Comparison of ENCODE assay signal across 15 mouse cellular contexts in the genomic region with DNA sequence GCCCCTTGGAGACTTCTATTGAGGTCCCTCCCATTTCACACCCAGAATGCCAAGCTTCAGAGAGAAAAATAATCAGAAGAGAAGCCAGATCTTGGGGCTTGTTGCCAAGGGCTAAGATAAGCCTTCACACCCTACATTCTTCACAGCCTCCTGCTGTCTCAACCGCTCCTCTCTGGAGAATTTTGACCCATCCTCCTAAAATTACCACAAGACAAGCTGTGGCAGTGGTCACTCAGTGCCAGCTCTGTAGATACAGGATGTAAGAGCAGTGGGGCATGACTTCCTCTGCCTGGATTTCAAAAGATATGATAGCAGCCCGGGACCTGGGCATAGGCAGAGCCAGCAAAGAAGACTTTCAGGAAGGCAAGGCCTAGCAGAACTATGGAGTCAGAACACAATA. TPM values are rescaled to one million over a fixed set of nuclear protein-coding genes. Genes with fewer than 3 reads are reported as not detected.
A peak's percentile ranks its signal among the peaks of the same experiment; 100 is the strongest.
DNase-seq lines count a peak whose midpoint lies in the region; ATAC-seq and TF ChIP-seq lines count a peak whose summit lies in the region.
"Had no signal": no experiment of that assay in that cellular context is flagged by ENCODE, and none has a peak within 500 bp of the region (broad histone marks: within the 10 kb centered on the region; RNA-seq: fewer than 3 reads in every experiment).

No protein-coding gene starts in this region.

- no peaks in the 10 kb centered on the region for H3K27me3 ChIP-seq in intestine, embryonic 14.5 days (replicated peaks; ENCODE audit: control insufficient read depth, insufficient read depth, low read length)
- H3K27me3 ChIP-seq in intestine, embryonic 16.5 days (replicated peaks; ENCODE audit: control insufficient read depth, insufficient read depth, low read length) = no peaks in the 10 kb centered on the region
- no peaks in the 10 kb centered on the region for H3K27me3 ChIP-seq in hindbrain, postnatal 0 days (ENCODE audit: insufficient read depth, low read length)
- H3K27me3 ChIP-seq: heart, embryonic 13.5 days; neural tube, embryonic 12.5 days had no signal

- H3K9me3 ChIP-seq in intestine, embryonic 14.5 days (ENCODE audit: control insufficient read depth, low read length) = no peaks in the 10 kb centered on the region
- H3K9me3 ChIP-seq in intestine, embryonic 16.5 days (ENCODE audit: control insufficient read depth, low read length) = no peaks in the 10 kb centered on the region
- H3K9me3 ChIP-seq in hindbrain, postnatal 0 days (ENCODE audit: low read length) = no peaks in the 10 kb centered on the region
- H3K9me3 ChIP-seq: G1E; heart, embryonic 13.5 days; neural tube, embryonic 12.5 days had no signal

- H3K9ac ChIP-seq in intestine, embryonic 14.5 days (ENCODE audit: low read length) = no peak overlapping the region
- no peak overlapping the region; the same call in 1 of the 2 replicates for H3K9ac ChIP-seq in intestine, embryonic 16.5 days (ENCODE audit: low read depth, low read length)
- H3K9ac ChIP-seq in hindbrain, postnatal 0 days (replicated peaks; ENCODE audit: low read length) = no peak overlapping the region
- H3K9ac ChIP-seq: heart, embryonic 13.5 days; neural tube, embryonic 12.5 days had no signal

- peak; percentile 31 for DNase-seq in intestine, embryonic 14.5 days (ENCODE audit: low spot score)
- DNase-seq in right cerebral cortex, postnatal 10 days (ENCODE audit: low spot score in 2 of 2) = peak; percentile 22 to 35
- no peak for DNase-seq in right cerebral cortex, postnatal 4 days
- DNase-seq in cerebellum, postnatal 36 days = peak; percentile 14 to 46
- DNase-seq in hindbrain, postnatal 0 days (ENCODE audit: low spot score) = no peak
- DNase-seq: adrenal gland, postnatal 36 days; thymus, postnatal 25 days had no signal

- no peak overlapping the region for H3K27ac ChIP-seq in intestine, embryonic 14.5 days (ENCODE audit: low read depth)
- H3K27ac ChIP-seq in intestine, embryonic 16.5 days (ENCODE audit: low read length) = no peak overlapping the region
- no peak overlapping the region for H3K27ac ChIP-seq in hindbrain, postnatal 0 days
- H3K27ac ChIP-seq: heart, embryonic 13.5 days; macrophage; neural tube, embryonic 12.5 days had no signal

- H3K36me3 ChIP-seq in intestine, embryonic 14.5 days (ENCODE audit: control insufficient read depth, insufficient read depth, low read length) = no peaks in the 10 kb centered on the region
- H3K36me3 ChIP-seq in intestine, embryonic 16.5 days (ENCODE audit: control insufficient read depth, insufficient read depth, low read length) = no peaks in the 10 kb centered on the region
- no peaks in the 10 kb centered on the region for H3K36me3 ChIP-seq in hindbrain, postnatal 0 days (ENCODE audit: insufficient read depth, low read length)
- H3K36me3 ChIP-seq: heart, embryonic 13.5 days; neural tube, embryonic 12.5 days had no signal

- ATAC-seq in intestine, embryonic 14.5 days (replicated peaks; ENCODE audit: low FRiP score, low TSS enrichment, low read depth) = no peak
- ATAC-seq in intestine, embryonic 16.5 days = no peak
- ATAC-seq in megakaryocyte, adult 5-6 weeks (ENCODE audit: poor library complexity, severe bottlenecking) = peak; percentile 51
- no peak for ATAC-seq in hindbrain, postnatal 0 days
- ATAC-seq: forebrain, embryonic 16.5 days; inflammation-experienced regulatory T-cells, adult 6 months had no signal

- no peaks in the 10 kb centered on the region for H3K4me1 ChIP-seq in intestine, embryonic 14.5 days (replicated peaks; ENCODE audit: control insufficient read depth, insufficient read depth, low read length)
- H3K4me1 ChIP-seq in intestine, embryonic 16.5 days (ENCODE audit: control insufficient read depth, insufficient read depth, low read length) = 0 out of 2 replicates have a peak, but pooled peaks cover 4% of the 10 kb centered on the region
- no peaks in the 10 kb centered on the region for H3K4me1 ChIP-seq in hindbrain, postnatal 0 days (ENCODE audit: insufficient read depth, low read length)
- H3K4me1 ChIP-seq: neural tube, embryonic 12.5 days had no signal

- 88% methylated on average over 2 of the region's 2 CpGs for WGBS in intestine, embryonic 14.5 days
- WGBS in intestine, embryonic 16.5 days = 72% methylated on average over 2 of the region's 2 CpGs
- 62% methylated on average over 2 of the region's 2 CpGs for WGBS in hindbrain, postnatal 0 days

- H3K4me2 ChIP-seq in intestine, embryonic 14.5 days (ENCODE audit: low read length) = no peak overlapping the region
- H3K4me2 ChIP-seq in intestine, embryonic 16.5 days (ENCODE audit: low read depth, low read length) = no peak overlapping the region
- H3K4me2 ChIP-seq in hindbrain, postnatal 0 days (ENCODE audit: low read depth, low read length) = no peak overlapping the region
- H3K4me2 ChIP-seq: heart, embryonic 13.5 days; neural tube, embryonic 12.5 days had no signal

- no peak for TF ChIP-seq CTCF in hindbrain, postnatal 0 days (IDR thresholded peaks at IDR 0.05; ENCODE audit: low read depth)

- no peak overlapping the region for H3K4me3 ChIP-seq in intestine, embryonic 14.5 days (ENCODE audit: low read depth, low read length)
- no peak overlapping the region for H3K4me3 ChIP-seq in intestine, embryonic 16.5 days (ENCODE audit: low read length)
- H3K4me3 ChIP-seq in hindbrain, postnatal 0 days (ENCODE audit: low read length) = no peak overlapping the region
- H3K4me3 ChIP-seq: heart, embryonic 13.5 days; neural tube, embryonic 12.5 days had no signal

RNA-seq across cellular contexts. Expression of a gene that starts 57.6 kb away (rescaled TPM):
- polyA plus RNA-seq in intestine, embryonic 14.5 days (2014; fragmentation: Nextera tagmentation; extraction: Ambion mirVana) = 28.9 and 34.1 TPM in 2 replicates
- polyA plus RNA-seq in intestine, embryonic 16.5 days (2015; fragmentation: Nextera tagmentation; extraction: Ambion mirVana) = 250 and 291 TPM in 2 replicates
- 53.1 and 53.4 TPM in 2 replicates for total RNA-seq in megakaryocyte, adult 5-6 weeks (2015)
- 49.6 and 57.4 TPM in 2 replicates for total RNA-seq in megakaryocyte, adult 5-6 weeks (2017)
- total RNA-seq in hindbrain, postnatal 0 days (2014; rRNA removed) = 17.5 and 31.4 TPM in 2 replicates
- polyA plus RNA-seq in hindbrain, postnatal 0 days (2015; fragmentation: Nextera tagmentation; extraction: Ambion mirVana) = 16.4 and 16.9 TPM in 2 replicates

Comparison
In these comparisons a context has a peak if more than half of its experiments do, and no peak if none do; other contexts are left out.
1. DNase-seq: peak in intestine, embryonic 14.5 days (single experiment), right cerebral cortex, postnatal 10 days (2 of 2) and cerebellum, postnatal 36 days (2 of 2); none in right cerebral cortex, postnatal 4 days (single experiment) and hindbrain, postnatal 0 days (single experiment).